Mouse (Mus musculus) forebrain, embryonic 16.5 days (tissue): Measurements from ENCODE around the gene Repin1. TPM values are rescaled to one million over a fixed set of nuclear protein-coding genes. Genes with fewer than 3 reads are reported as not detected.

Experiments used
- ATAC-seq: fragments of 200-750 bp; cut with Nextera tagmentation; 2 replicates; pipeline ENCODE4 v1.8.0; 2017; ENCODE audit warnings: mild to moderate bottlenecking, moderate library complexity
- H3K27ac ChIP-seq: fragments of 300-500 bp; sonication (generic); 2 replicates; pipeline ENCODE4 v1.5.1; 2014; ENCODE audit warnings: low read length, control low read depth
- H3K27me3 ChIP-seq: fragments of 300-500 bp; sonication (generic); replicated peaks from 2 replicates; pipeline ENCODE4 v1.6.1; 2014; ENCODE audit warnings: low read length; ENCODE audit not compliant: control insufficient read depth, insufficient read depth
- H3K36me3 ChIP-seq: fragments of 300-500 bp; sonication (generic); 2 replicates; pipeline ENCODE4 v1.6.1; 2014; ENCODE audit not compliant: control insufficient read depth, insufficient read depth
- H3K4me1 ChIP-seq: fragments of 300-500 bp; sonication (generic); replicated peaks from 2 replicates; pipeline ENCODE4 v1.6.1; 2014; ENCODE audit warnings: low read length; ENCODE audit not compliant: control insufficient read depth, insufficient read depth
- H3K4me2 ChIP-seq: fragments of 300-500 bp; sonication (generic); 2 replicates; pipeline ENCODE4 v1.6.1; 2014; ENCODE audit warnings: mild to moderate bottlenecking, low read length, control low read depth
- H3K4me3 ChIP-seq: fragments of 300-500 bp; sonication (generic); replicated peaks from 2 replicates; pipeline ENCODE4 v1.5.1; 2014; ENCODE audit warnings: mild to moderate bottlenecking, low read length, control low read depth
- H3K9ac ChIP-seq: fragments of 300-500 bp; sonication (generic); replicated peaks from 2 replicates; pipeline ENCODE4 v1.6.1; 2014; ENCODE audit warnings: low read depth, low read length, control low read depth
- H3K9me3 ChIP-seq: fragments of 300-500 bp; sonication (generic); 2 replicates; pipeline ENCODE4 v1.6.1; 2016; ENCODE audit warnings: low read length; ENCODE audit not compliant: control insufficient read depth
- WGBS: fragments of 180-500 bp; shearing (Covaris S2); extraction: QIAGEN DNeasy Blood & Tissue Kit; methylation state at CpG from one replicate; pipeline ENCODE4 v1.1.7; 2014; 5-methylcytosine and 5-hydroxymethylcytosine counted together
- polyA plus RNA-seq: library from polyadenylated mRNA; unstranded; fragments of >200 nt; fragmentation: Nextera tagmentation; extraction: Ambion mirVana; gene quantifications from 2 replicates; pipeline ENCODE4 v1.2.1, GENCODE M21; 2015

Repin1 gene
- polyA plus RNA-seq, 1 experiment from 2014 or later: 32.9 TPM

- Histone ChIP-seq H3K9ac (no peak overlapping the region), H3K4me3 (no peak overlapping the region), H3K4me1 (peaks cover 22% of the 10 kb centered on the region), H3K27ac (no peak overlapping the region), H3K9me3 (no peaks in the 10 kb centered on the region), H3K4me2 (no peak overlapping the region), H3K36me3 (no peaks in the 10 kb centered on the region), H3K27me3 (peaks cover 9% of the 10 kb centered on the region)
- 83% methylated on average over 3 of the region's 3 CpGs for WGBS
- no peak for ATAC-seq
Observed at GRCm38 (mm10) chr6:48628377-48628776, 34.7 kb downstream of the Repin1 start.

- H3K27me3 ChIP-seq: peaks cover 9% of the 10 kb centered on the region
- H3K9ac ChIP-seq: peak overlapping the region; percentile 65
- 5% methylated on average over 54 of the region's 54 CpGs for WGBS
- peak overlapping the region; percentile 83 for H3K4me2 ChIP-seq
- H3K4me3 ChIP-seq: peak overlapping the region; percentile 54
- H3K27ac ChIP-seq: no peak overlapping the region
- H3K4me1 ChIP-seq: peaks cover 22% of the 10 kb centered on the region
- H3K9me3 ChIP-seq: no peaks in the 10 kb centered on the region
- no peaks in the 10 kb centered on the region for H3K36me3 ChIP-seq
- ATAC-seq: peak; percentile 79
Observed at GRCm38 (mm10) chr6:48628808-48629660, 35.4 kb downstream of the Repin1 start.

DNA sequence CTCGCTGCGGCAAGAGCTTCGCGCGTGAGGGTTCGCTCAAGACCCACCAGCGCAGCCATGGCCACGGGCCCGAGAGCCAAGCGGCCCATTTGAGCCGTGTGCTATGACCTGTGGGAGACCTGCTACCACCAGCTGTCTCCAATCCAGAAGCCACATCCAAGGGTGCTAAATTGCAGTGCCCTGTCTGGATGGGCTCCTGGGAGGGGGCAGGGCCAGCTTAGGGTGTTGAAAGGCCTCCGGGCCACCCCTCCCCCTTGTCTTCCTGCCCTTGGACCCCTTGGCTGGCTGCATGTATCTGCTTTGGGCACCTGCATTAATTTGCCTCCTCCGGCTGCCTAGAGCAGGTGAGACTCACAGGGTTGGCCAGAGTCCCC is 36.0 kb downstream of the Repin1 start:
- no peaks in the 10 kb centered on the region for H3K9me3 ChIP-seq
- H3K27me3 ChIP-seq: peaks cover 9% of the 10 kb centered on the region
- H3K9ac ChIP-seq: peak overlapping the region; percentile 65
- ATAC-seq: peak; percentile 32
- peak overlapping the region; percentile 83 for H3K4me2 ChIP-seq
- H3K36me3 ChIP-seq: no peaks in the 10 kb centered on the region
- H3K4me3 ChIP-seq: peak overlapping the region; percentile 54
- peaks cover 22% of the 10 kb centered on the region for H3K4me1 ChIP-seq
- no peak overlapping the region for H3K27ac ChIP-seq
- 17% methylated on average over 13 of the region's 13 CpGs for WGBS

DNA sequence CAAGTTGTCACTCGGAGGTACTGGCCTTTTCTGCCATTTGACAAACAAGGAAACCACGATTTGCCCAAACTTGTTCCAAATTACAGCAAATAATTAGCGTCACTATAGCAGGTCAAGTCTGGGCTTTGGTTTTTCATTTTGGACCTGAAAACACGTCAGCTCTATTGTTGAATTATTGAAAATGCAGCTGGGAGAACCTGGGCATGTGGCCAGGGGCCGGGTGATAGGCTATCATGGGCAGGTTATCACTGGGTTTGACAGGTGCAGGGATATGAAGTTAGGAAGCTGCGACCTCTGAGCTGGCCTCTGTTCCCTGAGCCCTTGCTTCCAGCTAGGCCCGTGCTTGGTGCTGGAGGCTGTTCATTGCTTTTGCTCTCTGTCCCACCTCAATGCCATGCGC is 37.1 kb downstream of the Repin1 start:
- H3K9ac ChIP-seq: no peak overlapping the region

DNA sequence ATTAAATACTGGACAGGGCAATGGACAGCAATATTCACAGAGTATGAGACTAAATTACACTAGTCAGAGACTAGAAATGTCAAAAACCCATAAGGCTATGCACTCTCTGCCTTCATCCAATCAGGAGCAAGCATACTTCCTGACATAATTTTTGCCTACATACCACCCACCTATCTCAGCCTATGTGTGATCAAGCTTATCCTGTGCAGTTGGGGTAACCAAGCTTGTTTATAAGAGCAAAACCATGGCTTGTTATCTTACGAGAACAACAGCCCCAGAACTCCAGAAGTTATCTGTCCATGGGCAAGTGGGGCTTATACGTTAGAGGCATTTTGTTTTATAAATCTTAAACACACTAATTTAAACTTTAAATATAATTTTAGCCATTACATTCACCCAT is 41.4 kb downstream of the Repin1 start:
- H3K9me3 ChIP-seq: no peaks in the 10 kb centered on the region
- no peak overlapping the region for H3K27ac ChIP-seq
- no peak overlapping the region for H3K9ac ChIP-seq
- 0 out of 2 replicates have a peak, but pooled peaks cover 3% of the 10 kb centered on the region for H3K27me3 ChIP-seq
- H3K4me3 ChIP-seq: no peak overlapping the region
- 90% methylated on average over 2 of the region's 2 CpGs for WGBS
- ATAC-seq: no peak
- no peaks in the 10 kb centered on the region for H3K36me3 ChIP-seq
- H3K4me2 ChIP-seq: no peak overlapping the region
- H3K4me1 ChIP-seq: no peaks in the 10 kb centered on the region; the same call in 1 of the 2 replicates

More for the DNA sequence above, 37.1 kb downstream of the Repin1 start:
- H3K4me1 ChIP-seq: peaks cover 22% of the 10 kb centered on the region
- peaks cover 9% of the 10 kb centered on the region for H3K27me3 ChIP-seq
- H3K9me3 ChIP-seq: no peaks in the 10 kb centered on the region
- no peak overlapping the region for H3K4me3 ChIP-seq
- H3K36me3 ChIP-seq: no peaks in the 10 kb centered on the region
- no peak for ATAC-seq
- no peak overlapping the region for H3K27ac ChIP-seq
- WGBS: 81% methylated on average over 8 of the region's 8 CpGs
- no peak overlapping the region for H3K4me2 ChIP-seq

DNA sequence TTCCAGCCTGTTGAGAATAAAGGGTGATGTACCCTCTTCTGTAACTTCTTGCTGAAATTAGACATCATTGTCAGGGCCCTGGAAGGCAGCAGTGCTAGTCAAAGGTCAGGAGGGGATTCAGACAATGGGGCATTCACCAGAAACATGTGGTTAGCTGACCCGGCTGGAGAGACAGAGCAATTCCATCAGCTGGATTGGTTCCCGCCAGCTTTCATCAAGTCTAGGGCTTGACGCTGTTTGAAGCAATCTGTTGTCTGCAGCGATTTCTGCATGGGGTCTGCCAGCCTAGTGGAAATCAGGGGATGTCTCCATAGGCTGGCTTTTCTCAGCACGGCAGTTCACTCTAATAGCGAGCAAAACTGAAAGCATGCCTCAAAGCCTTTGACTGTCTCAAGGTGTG is 42.8 kb downstream of the Repin1 start:
- ATAC-seq: no peak
- H3K4me2 ChIP-seq: no peak overlapping the region
- 54% methylated on average over 6 of the region's 6 CpGs for WGBS
- H3K27me3 ChIP-seq: no peaks in the 10 kb centered on the region
- no peaks in the 10 kb centered on the region for H3K9me3 ChIP-seq
- H3K27ac ChIP-seq: no peak overlapping the region
- no peaks in the 10 kb centered on the region for H3K4me1 ChIP-seq
- no peak overlapping the region for H3K4me3 ChIP-seq
- no peak overlapping the region for H3K9ac ChIP-seq
- no peaks in the 10 kb centered on the region for H3K36me3 ChIP-seq

DNA sequence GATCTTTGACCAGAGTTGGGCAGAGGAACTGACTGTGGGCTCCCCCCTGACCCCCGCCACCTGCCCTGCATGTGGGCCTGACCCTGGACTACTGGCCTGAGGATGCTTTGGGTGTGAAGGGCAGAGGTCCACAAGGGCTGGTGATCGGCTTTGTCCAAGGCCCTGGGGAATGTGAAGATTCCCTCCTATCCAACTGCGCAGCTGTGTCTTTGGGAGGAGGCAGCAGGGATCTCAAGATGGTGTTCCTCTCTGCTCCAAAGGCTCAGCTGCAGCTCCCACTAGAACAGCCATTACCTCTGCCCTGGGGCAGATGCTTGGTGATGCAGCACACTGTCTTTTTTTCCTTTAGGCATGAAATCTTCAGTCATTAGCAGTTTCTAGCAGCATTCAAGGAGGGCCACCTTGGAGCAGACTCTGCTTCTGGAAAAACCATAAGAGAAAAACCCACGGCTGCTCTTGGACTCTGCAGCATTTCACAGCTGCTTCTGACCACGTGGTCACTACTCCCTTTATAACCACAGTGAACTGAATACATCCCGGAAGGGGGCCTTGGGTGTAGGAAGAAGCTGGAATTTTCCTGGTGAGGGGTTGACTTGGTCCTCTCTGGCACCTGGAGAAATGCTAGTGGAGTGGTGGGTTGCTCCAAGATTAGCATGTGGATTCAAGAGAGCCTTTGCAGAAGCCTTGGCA is 44.3 kb downstream of the Repin1 start:
- Histone ChIP-seq H3K4me3 (no peak overlapping the region), H3K36me3 (no peaks in the 10 kb centered on the region), H3K27ac (no peak overlapping the region), H3K4me2 (no peak overlapping the region), H3K9me3 (no peaks in the 10 kb centered on the region), H3K4me1 (no peaks in the 10 kb centered on the region), H3K9ac (no peak overlapping the region), H3K27me3 (no peaks in the 10 kb centered on the region)
- ATAC-seq: no peak
- WGBS: 77% methylated on average over 6 of the region's 6 CpGs

DNA sequence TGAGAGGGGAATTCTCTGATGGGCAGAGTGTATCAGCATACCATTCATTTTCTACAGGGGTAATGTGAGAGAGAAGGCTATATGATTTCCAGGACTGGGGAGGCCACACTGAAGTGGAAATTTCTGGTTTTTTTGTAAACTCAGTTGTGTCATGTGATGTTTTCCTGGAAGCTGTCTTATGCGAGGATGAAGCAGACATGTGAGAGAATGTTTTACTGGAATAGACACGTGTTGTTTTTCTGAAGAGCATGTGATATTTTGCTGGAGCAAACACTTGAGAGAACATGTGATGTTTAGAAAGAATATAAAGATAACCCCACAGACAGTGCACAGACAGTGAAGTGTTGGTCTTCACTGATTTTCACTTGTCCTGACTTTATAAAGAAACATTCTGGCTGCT is 44.9 kb downstream of the Repin1 start:
- no peak for ATAC-seq

DNA sequence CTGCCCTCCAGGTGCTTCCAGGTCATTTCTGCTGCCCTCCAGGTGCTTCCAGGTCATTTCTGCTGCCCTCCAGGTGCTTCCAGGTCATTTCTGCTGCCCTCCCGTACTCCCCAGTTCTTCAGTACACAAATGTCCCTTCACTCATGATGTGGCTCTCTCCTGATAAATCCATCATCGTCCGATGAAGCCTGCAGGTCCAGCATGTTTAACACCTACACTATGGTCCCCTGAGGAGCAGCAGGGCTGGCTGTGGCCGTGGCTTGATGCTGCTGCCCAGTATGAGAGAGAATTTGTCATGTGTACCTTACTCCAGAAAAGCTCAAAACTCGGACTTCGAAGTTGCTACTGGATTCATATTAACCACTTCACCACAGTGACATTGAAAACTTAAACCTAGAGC is 47.7 kb downstream of the Repin1 start:
- Histone ChIP-seq H3K4me2 (no peak overlapping the region), H3K27me3 (no peaks in the 10 kb centered on the region), H3K36me3 (no peaks in the 10 kb centered on the region), H3K27ac (no peak overlapping the region), H3K9ac (no peak overlapping the region), H3K4me3 (no peak overlapping the region), H3K9me3 (no peaks in the 10 kb centered on the region), H3K4me1 (no peaks in the 10 kb centered on the region)
- WGBS: 80% methylated on average over 6 of the region's 6 CpGs
- ATAC-seq: no peak

More for the DNA sequence above, 44.9 kb downstream of the Repin1 start:
- H3K27ac ChIP-seq: no peak overlapping the region
- WGBS: 73% methylated on average over 2 of the region's 2 CpGs
- H3K36me3 ChIP-seq: no peaks in the 10 kb centered on the region
- H3K27me3 ChIP-seq: no peaks in the 10 kb centered on the region
- H3K4me3 ChIP-seq: no peak overlapping the region
- H3K9me3 ChIP-seq: no peaks in the 10 kb centered on the region
- H3K4me1 ChIP-seq: no peaks in the 10 kb centered on the region
- H3K4me2 ChIP-seq: no peak overlapping the region
- H3K9ac ChIP-seq: no peak overlapping the region
